Mouse (Mus musculus) midbrain, embryonic 10.5 days (tissue): ENCODE measurements at regions not wholly inside any gene's neighbourhood (a gene's known extent, or its start where the extent isn't known, plus 50 kb on each side); places are given as distances from the start of the nearest gene placed in this dataset.
"Not testable (repeated sequence)": the region's sequence is repeated elsewhere in the genome, so short reads cannot be mapped to it uniquely, and the experiment has no call there.

Source experiments
- DNase-seq: peaks from one replicate; pipeline ENCODE4 v3.0.0-alpha.2; 2017; ENCODE audit warnings: low spot score
- H3K27ac ChIP-seq: fragments of 300-500 bp; sonication (generic); replicated peaks from 2 replicates; pipeline ENCODE4 v1.5.1; 2016; ENCODE audit warnings: mild to moderate bottlenecking
- H3K27me3 ChIP-seq: fragments of 300-500 bp; sonication (generic); 2 replicates; pipeline ENCODE4 v1.6.1; 2016; ENCODE audit warnings: low read depth, mild to moderate bottlenecking; ENCODE audit not compliant: poor library complexity, severe bottlenecking
- H3K36me3 ChIP-seq: fragments of 300-500 bp; sonication (generic); 2 replicates; pipeline ENCODE4 v1.6.1; 2016; ENCODE audit warnings: mild to moderate bottlenecking, moderate library complexity
- H3K4me1 ChIP-seq: fragments of 300-500 bp; sonication (generic); 2 replicates; pipeline ENCODE4 v1.6.1; 2016
- H3K4me3 ChIP-seq: fragments of 300-500 bp; sonication (generic); 2 replicates; pipeline ENCODE4 v1.5.1; 2016; ENCODE audit warnings: mild to moderate bottlenecking, moderate library complexity
- H3K9me3 ChIP-seq: fragments of 300-500 bp; sonication (generic); replicated peaks from 2 replicates; pipeline ENCODE4 v1.6.1; 2016; ENCODE audit warnings: mild to moderate bottlenecking
- WGBS: fragments of 180-500 bp; shearing (Covaris S2); methylation state at CpG from one replicate; pipeline ENCODE4 v1.1.7; 2016; 5-methylcytosine and 5-hydroxymethylcytosine counted together

- DNase-seq = no peak
- Histone ChIP-seq H3K27me3 (no peaks in the 10 kb centered on the region), H3K4me3 (no peak overlapping the region), H3K9me3 (no peaks in the 10 kb centered on the region), H3K27ac (no peak overlapping the region), H3K36me3 (no peaks in the 10 kb centered on the region), H3K4me1 (no peaks in the 10 kb centered on the region)
- 90% methylated on average over 6 of the region's 6 CpGs for WGBS
Observed at GRCm38 (mm10) chr3:83517914-83518635, 248.0 kb upstream of the Sfrp2 start.

- Histone ChIP-seq H3K4me3 (no peak overlapping the region), H3K9me3 (no peaks in the 10 kb centered on the region), H3K27ac (no peak overlapping the region), H3K36me3 (no peaks in the 10 kb centered on the region), H3K4me1 (no peaks in the 10 kb centered on the region), H3K27me3 (no peaks in the 10 kb centered on the region)
- 81% methylated on average over 4 of the region's 4 CpGs for WGBS
- DNase-seq = no peak
Observed at GRCm38 (mm10) chr3:83530243-83530847, 235.8 kb upstream of the Sfrp2 start.

- H3K27me3 ChIP-seq, H3K4me1 ChIP-seq, H3K9me3 ChIP-seq, H3K36me3 ChIP-seq, H3K4me3 ChIP-seq, DNase-seq, H3K27ac ChIP-seq: not testable (repeated sequence)
- 86% methylated on average over 5 of the region's 5 CpGs for WGBS
Observed at GRCm38 (mm10) chr3:83536624-83537023, 229.5 kb upstream of the Sfrp2 start.

- Histone ChIP-seq H3K4me1 (no peaks in the 10 kb centered on the region), H3K4me3 (no peak overlapping the region), H3K27me3 (no peaks in the 10 kb centered on the region), H3K27ac (no peak overlapping the region), H3K9me3 (no peaks in the 10 kb centered on the region), H3K36me3 (no peaks in the 10 kb centered on the region)
- DNase-seq = no peak
- 91% methylated on average over 4 of the region's 4 CpGs for WGBS
Observed at GRCm38 (mm10) chr3:83537231-83537630, 228.9 kb upstream of the Sfrp2 start.

GRCm38 (mm10) chr3:83537711-83538110 lies 228.4 kb upstream of the Sfrp2 start:
- no peaks in the 10 kb centered on the region for H3K9me3 ChIP-seq
- DNase-seq = no peak
- no peaks in the 10 kb centered on the region for H3K27me3 ChIP-seq
- H3K4me1 ChIP-seq = no peaks in the 10 kb centered on the region
- WGBS = 91% methylated on average over 7 of the region's 7 CpGs
- no peak overlapping the region for H3K4me3 ChIP-seq
- no peaks in the 10 kb centered on the region for H3K36me3 ChIP-seq
- H3K27ac ChIP-seq = no peak overlapping the region

GRCm38 (mm10) chr3:83538898-83539297 lies 227.2 kb upstream of the Sfrp2 start:
- Histone ChIP-seq H3K4me3 (no peak overlapping the region), H3K4me1 (no peaks in the 10 kb centered on the region), H3K36me3 (no peaks in the 10 kb centered on the region), H3K27me3 (no peaks in the 10 kb centered on the region), H3K27ac (no peak overlapping the region), H3K9me3 (no peaks in the 10 kb centered on the region)
- WGBS = 73% methylated on average over 2 of the region's 2 CpGs
- no peak for DNase-seq

GRCm38 (mm10) chr3:83540997-83541932 lies 224.9 kb upstream of the Sfrp2 start:
- H3K4me3 ChIP-seq = no peak overlapping the region
- H3K36me3 ChIP-seq = no peaks in the 10 kb centered on the region
- H3K4me1 ChIP-seq = no peaks in the 10 kb centered on the region
- no peak overlapping the region for H3K27ac ChIP-seq
- no peak for DNase-seq
- no peaks in the 10 kb centered on the region for H3K9me3 ChIP-seq
- whole genome bisulfite sequencing = 82% methylated on average over 11 of the region's 11 CpGs
- no peaks in the 10 kb centered on the region for H3K27me3 ChIP-seq

- H3K4me1 ChIP-seq = peaks cover 14% of the 10 kb centered on the region
- H3K27ac ChIP-seq = no peak overlapping the region
- WGBS = 87% methylated on average over 9 of the region's 9 CpGs
- no peaks in the 10 kb centered on the region for H3K9me3 ChIP-seq
- no peaks in the 10 kb centered on the region for H3K36me3 ChIP-seq
- no peak for DNase-seq
- no peak overlapping the region for H3K4me3 ChIP-seq
- no peaks in the 10 kb centered on the region for H3K27me3 ChIP-seq
Observed at GRCm38 (mm10) chr3:83552516-83553139, 213.5 kb upstream of the Sfrp2 start.

- Histone ChIP-seq H3K9me3 (no peaks in the 10 kb centered on the region), H3K4me1 (peaks cover 17% of the 10 kb centered on the region), H3K36me3 (no peaks in the 10 kb centered on the region), H3K4me3 (no peak overlapping the region), H3K27ac (0 out of 2 replicates have a peak overlapping the region, but pooled peaks have one; percentile 19), H3K27me3 (no peaks in the 10 kb centered on the region)
- DNase-seq = no peak
- WGBS = 83% methylated on average over 11 of the region's 11 CpGs
Observed at GRCm38 (mm10) chr3:83553858-83554257, 212.3 kb upstream of the Sfrp2 start.

GRCm38 (mm10) chr3:83556788-83557515 lies 209.2 kb upstream of the Sfrp2 start:
- DNase-seq = no peak
- H3K4me3 ChIP-seq = no peak overlapping the region
- H3K9me3 ChIP-seq = no peaks in the 10 kb centered on the region
- H3K36me3 ChIP-seq = no peaks in the 10 kb centered on the region
- no peaks in the 10 kb centered on the region for H3K27me3 ChIP-seq
- H3K27ac ChIP-seq = peak overlapping the region; percentile 9; the same call in 1 of the 2 replicates
- 63% methylated on average over 10 of the region's 10 CpGs for WGBS
- peaks cover 17% of the 10 kb centered on the region for H3K4me1 ChIP-seq

GRCm38 (mm10) chr3:83562026-83562425 lies 204.1 kb upstream of the Sfrp2 start:
- Histone ChIP-seq H3K4me3 (no peak overlapping the region), H3K9me3 (no peaks in the 10 kb centered on the region), H3K36me3 (no peaks in the 10 kb centered on the region), H3K4me1 (peaks cover 9% of the 10 kb centered on the region), H3K27ac (no peak overlapping the region), H3K27me3 (no peaks in the 10 kb centered on the region)
- no peak for DNase-seq
- 78% methylated on average over 3 of the region's 3 CpGs for WGBS

GRCm38 (mm10) chr3:83575526-83575925 lies 190.6 kb upstream of the Sfrp2 start:
- 92% methylated on average over 4 of the region's 4 CpGs for WGBS
- Histone ChIP-seq H3K4me3 (no peak overlapping the region), H3K36me3 (no peaks in the 10 kb centered on the region), H3K27ac (no peak overlapping the region), H3K27me3 (peaks cover 49% of the 10 kb centered on the region), H3K9me3 (no peaks in the 10 kb centered on the region), H3K4me1 (peaks cover 1% of the 10 kb centered on the region; the same call in 1 of the 2 replicates)
- DNase-seq = no peak
